Mouse (Mus musculus) neural tube, embryonic 14.5 days (tissue): ENCODE results near the gene Kmt2e. TPM values are rescaled to one million over a fixed set of nuclear protein-coding genes. Genes with fewer than 3 reads are reported as not detected.

ENCODE experiments used
- ATAC-seq: fragments of 200-750 bp; cut with Nextera tagmentation; 2 replicates; pipeline ENCODE4 v1.8.0; 2017; ENCODE audit warnings: low read depth, mild to moderate bottlenecking, moderate TSS enrichment, moderate library complexity
- H3K27ac ChIP-seq: fragments of 300-500 bp; sonication (generic); 2 replicates; pipeline ENCODE4 v1.5.1; 2014; ENCODE audit warnings: low read depth, mild to moderate bottlenecking, control low read depth, low read length, moderate library complexity, mixed read lengths
- H3K27me3 ChIP-seq: fragments of 300-500 bp; sonication (generic); 2 replicates; pipeline ENCODE4 v1.6.1; 2014; ENCODE audit warnings: low read length; ENCODE audit not compliant: control insufficient read depth, insufficient read depth
- H3K36me3 ChIP-seq: fragments of 300-500 bp; sonication (generic); 2 replicates; pipeline ENCODE4 v1.6.1; 2014; ENCODE audit warnings: low read length, mixed read lengths; ENCODE audit not compliant: control insufficient read depth, insufficient read depth
- H3K4me1 ChIP-seq: fragments of 300-500 bp; sonication (generic); 2 replicates; pipeline ENCODE4 v1.6.1; 2014; ENCODE audit warnings: low read length; ENCODE audit not compliant: control insufficient read depth, insufficient read depth
- H3K4me2 ChIP-seq: fragments of 300-500 bp; sonication (generic); 2 replicates; pipeline ENCODE4 v1.6.1; 2014; ENCODE audit warnings: mild to moderate bottlenecking, low read depth, low read length, control low read depth
- H3K4me3 ChIP-seq: fragments of 300-500 bp; sonication (generic); 2 replicates; pipeline ENCODE4 v1.5.1; 2014; ENCODE audit warnings: low read depth, low read length, control low read depth, mixed read lengths
- H3K9ac ChIP-seq: fragments of 300-500 bp; sonication (generic); replicated peaks from 2 replicates; pipeline ENCODE4 v1.6.1; 2014; ENCODE audit warnings: low read depth, mild to moderate bottlenecking, control low read depth, low read length, mixed read lengths
- H3K9me3 ChIP-seq: fragments of 300-500 bp; sonication (generic); 2 replicates; pipeline ENCODE4 v1.6.1; 2016; ENCODE audit warnings: low read length; ENCODE audit not compliant: control insufficient read depth
- WGBS: fragments of 180-500 bp; shearing (Covaris S2); extraction: QIAGEN DNeasy Blood & Tissue Kit; methylation state at CpG from one replicate; pipeline ENCODE4 v1.1.7; 2014; 5-methylcytosine and 5-hydroxymethylcytosine counted together
- polyA plus RNA-seq: library from polyadenylated mRNA; unstranded; fragments of >200 nt; fragmentation: Nextera tagmentation; extraction: Ambion mirVana; gene quantifications from 2 replicates; pipeline ENCODE4 v1.2.1, GENCODE M21; 2014

Kmt2e gene
- polyA plus RNA-seq: 151 TPM in 2 replicates

DNA sequence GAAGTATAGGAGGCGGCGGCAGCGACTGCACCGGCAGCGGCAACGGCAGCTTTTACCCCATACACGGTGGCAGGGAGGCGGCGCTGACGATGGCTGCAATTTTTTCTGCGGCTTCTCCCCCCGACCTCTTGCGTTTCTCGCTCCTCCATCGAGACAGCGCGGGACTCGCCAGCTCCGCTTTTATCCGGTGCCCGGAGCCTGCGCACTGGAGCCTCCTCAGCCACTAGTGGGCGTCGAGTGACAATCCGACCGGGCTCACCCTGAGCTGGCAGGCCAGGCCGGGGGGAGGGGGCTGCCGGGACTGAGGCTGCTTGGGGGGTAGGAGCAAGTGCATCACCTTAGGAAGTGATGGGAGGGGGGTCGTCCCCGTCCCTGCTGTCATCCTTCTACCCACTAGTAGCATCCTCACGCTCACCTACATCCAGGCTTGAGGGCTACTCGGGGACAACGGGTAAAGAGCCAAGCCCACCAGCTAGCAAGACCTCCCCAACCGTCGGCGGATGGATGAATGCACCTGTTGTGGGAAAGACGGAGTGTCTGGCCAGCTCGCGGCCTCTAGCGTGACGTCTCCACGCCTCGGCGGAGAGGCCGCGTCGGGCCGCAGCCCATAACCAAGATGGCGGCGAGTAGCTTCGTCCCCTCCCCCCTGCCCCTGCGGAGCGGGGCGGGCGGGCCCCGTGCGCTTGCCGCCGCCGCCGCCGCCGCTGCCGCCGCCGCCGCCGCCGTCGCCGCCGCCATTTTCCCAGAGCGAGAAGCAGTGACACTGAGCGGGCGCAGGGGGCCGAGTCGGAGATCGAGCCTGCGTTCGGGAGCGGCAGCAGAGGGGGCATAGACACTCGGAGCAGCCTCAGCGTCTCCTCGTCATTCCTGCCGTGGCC is at the start of gene Kmt2e:
Kmt2e (plus strand) TSS at position 722 of the 878 bp plus-strand sequence.
- peak within 1 kb of the TSS; percentile 100 for H3K9ac ChIP-seq
- H3K27me3 ChIP-seq: 0 out of 2 replicates have a peak, but pooled peaks cover 3% of the 10 kb centered on the region
- WGBS: under 1% methylated on average over 64 of the region's 85 CpGs
- H3K4me1 ChIP-seq: peaks cover 23% of the 10 kb centered on the region
- H3K36me3 ChIP-seq: no peaks in the 10 kb centered on the region
- peak; percentile 83 for ATAC-seq
- peak within 1 kb of the TSS; percentile 99 for H3K4me3 ChIP-seq
- H3K4me2 ChIP-seq: peak within 1 kb of the TSS; percentile 72
- no peaks in the 10 kb centered on the region for H3K9me3 ChIP-seq
- H3K27ac ChIP-seq: peak within 1 kb of the TSS; percentile 100

DNA sequence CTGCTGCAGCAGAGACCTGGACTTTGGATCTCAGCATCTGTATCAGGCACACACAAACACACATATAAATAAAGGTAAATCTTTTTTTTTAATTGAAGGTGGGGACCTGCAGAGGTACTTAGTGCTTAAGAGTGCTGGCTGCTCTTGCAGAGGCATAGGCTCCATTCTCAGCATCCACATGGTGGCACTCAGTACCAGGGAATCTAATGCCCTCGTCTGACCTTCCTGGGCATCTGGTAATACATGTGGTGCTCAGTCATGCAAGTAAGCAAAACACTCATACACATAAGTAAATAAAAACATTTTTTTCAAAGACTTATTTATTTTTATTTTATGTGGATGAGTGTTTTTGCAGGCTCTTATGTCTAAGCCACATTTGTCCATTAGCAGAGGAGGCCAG is 49.1 kb upstream of the Kmt2e start:
- Histone ChIP-seq H3K27me3 (no peaks in the 10 kb centered on the region), H3K9me3 (no peaks in the 10 kb centered on the region), H3K4me1 (0 out of 2 replicates have a peak, but pooled peaks cover 5% of the 10 kb centered on the region), H3K9ac (no peak overlapping the region), H3K27ac (no peak overlapping the region), H3K4me3 (no peak overlapping the region), H3K36me3 (no peaks in the 10 kb centered on the region), H3K4me2 (no peak overlapping the region)
- 77% methylated on average over 1 of the region's 1 CpGs for WGBS
- ATAC-seq: no peak

DNA sequence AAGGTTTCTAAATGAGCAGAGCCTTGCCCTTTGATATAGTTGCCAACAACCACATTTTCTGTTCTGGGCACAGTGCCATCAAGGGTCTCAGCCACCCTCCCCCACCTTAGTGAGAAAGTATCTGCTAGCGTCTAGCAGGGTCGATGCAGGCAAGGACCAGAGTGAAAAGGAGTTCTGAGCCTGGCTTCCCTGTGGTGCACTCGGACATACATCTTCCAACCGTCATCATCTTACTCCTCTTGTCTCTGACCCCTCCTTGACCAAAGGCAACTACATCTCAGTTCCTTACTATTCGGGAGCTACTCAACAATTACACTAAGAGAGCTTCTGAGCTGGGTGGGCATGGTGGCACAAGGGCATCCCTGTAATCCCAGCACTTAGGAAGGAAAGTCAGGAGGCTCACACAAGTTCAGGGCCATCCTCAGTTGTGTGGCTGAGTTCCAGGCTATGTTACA is 48.5 kb upstream of the Kmt2e start:
- Histone ChIP-seq H3K9me3 (no peaks in the 10 kb centered on the region), H3K4me3 (no peak overlapping the region), H3K36me3 (no peaks in the 10 kb centered on the region), H3K4me1 (0 out of 2 replicates have a peak, but pooled peaks cover 5% of the 10 kb centered on the region), H3K27ac (no peak overlapping the region), H3K9ac (no peak overlapping the region), H3K4me2 (no peak overlapping the region), H3K27me3 (no peaks in the 10 kb centered on the region)
- WGBS: 31% methylated on average over 5 of the region's 5 CpGs
- peak; percentile 47; the same call in 1 of the 2 replicates for ATAC-seq

DNA sequence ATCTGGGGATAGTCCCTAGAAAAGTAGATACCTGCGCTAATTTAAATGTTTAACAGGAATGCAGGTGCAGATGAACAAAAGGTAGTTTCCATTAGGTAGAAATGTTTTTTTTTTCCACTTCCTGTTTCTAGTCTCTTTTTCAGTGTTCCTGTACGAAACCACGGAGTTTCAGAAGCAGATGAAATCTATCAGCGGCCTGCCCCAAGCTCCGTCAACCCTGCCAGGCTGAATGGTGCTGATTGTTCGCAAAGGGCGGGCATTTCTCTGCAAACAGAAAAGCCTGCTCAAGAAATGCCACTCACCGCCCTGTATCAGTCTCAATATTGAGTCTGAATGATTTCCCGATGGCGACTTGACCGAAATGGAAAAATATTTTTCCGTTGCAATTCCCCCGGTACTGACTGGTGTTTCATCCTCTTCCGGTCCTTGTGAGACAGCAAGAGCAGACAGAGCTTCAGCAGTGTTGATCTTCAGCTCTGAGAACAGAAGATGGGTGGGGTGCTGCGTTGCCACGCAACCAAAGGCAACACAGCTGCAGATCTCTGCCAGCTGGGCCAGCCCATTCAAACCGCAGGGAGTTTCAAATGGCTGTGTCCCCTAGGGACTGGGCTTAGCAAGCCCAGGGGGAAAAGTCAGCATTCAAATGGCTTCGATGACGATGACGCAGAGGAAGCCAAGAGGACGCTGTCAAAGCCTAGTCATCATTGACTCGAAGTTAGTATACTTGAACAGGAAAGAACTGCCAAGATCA is 47.5 kb upstream of the Kmt2e start:
- no peaks in the 10 kb centered on the region for H3K27me3 ChIP-seq
- peak; percentile 91 for ATAC-seq
- 0 out of 2 replicates have a peak, but pooled peaks cover 5% of the 10 kb centered on the region for H3K4me1 ChIP-seq
- WGBS: 3% methylated on average over 22 of the region's 22 CpGs
- peak overlapping the region; percentile 48 for H3K9ac ChIP-seq
- H3K36me3 ChIP-seq: no peaks in the 10 kb centered on the region
- H3K4me2 ChIP-seq: peak overlapping the region; percentile 59
- peak overlapping the region; percentile 41 for H3K4me3 ChIP-seq
- H3K27ac ChIP-seq: peak overlapping the region; percentile 87
- no peaks in the 10 kb centered on the region for H3K9me3 ChIP-seq

DNA sequence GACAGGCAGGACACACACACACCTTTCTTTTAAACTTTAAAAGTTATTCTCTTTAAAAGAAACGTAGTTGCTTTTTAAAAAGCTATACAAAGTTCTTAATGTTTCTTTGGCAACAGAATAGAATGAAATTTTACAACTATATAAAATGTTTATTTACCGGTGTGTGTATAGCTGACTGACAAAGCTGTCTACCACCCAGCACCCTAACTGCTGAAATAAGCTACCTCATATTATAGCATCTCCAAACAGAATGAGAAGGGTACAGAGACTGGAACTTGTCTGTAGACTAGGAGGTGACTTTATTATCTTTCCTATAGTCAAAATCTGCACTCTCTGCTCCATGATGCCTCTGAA is 47.0 kb upstream of the Kmt2e start:
- Histone ChIP-seq H3K27me3 (no peaks in the 10 kb centered on the region), H3K9ac (no peak overlapping the region), H3K9me3 (no peaks in the 10 kb centered on the region), H3K4me1 (0 out of 2 replicates have a peak, but pooled peaks cover 5% of the 10 kb centered on the region), H3K4me3 (peak overlapping the region; percentile 41), H3K4me2 (peak overlapping the region; percentile 59), H3K27ac (no peak overlapping the region), H3K36me3 (no peaks in the 10 kb centered on the region)
- 0 out of 2 replicates have a peak, but pooled peaks have one; percentile 18 for ATAC-seq
- WGBS: 64% methylated on average over 2 of the region's 2 CpGs

DNA sequence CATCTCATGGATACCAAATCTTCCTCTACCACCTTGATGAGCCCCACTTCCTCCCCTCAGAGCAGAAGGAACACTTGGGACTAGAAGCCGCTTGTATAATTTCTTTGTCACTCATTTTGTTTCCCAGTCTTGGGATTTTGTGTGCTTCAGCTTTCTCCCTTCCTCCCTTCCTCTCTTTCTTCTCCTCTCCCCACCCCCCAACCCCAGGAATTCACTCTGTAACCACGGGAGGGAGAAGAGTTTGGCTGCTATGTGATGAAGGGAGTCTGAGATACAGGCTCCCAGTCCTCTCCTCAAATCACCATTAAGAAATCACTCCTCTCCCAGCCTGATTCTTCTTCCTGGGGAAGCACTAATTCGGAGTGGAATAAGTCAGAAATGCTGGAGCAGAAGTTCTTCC is 46.1 kb upstream of the Kmt2e start:
- 46% methylated on average over 3 of the region's 3 CpGs for WGBS
- no peak for ATAC-seq
- no peak overlapping the region for H3K9ac ChIP-seq

DNA sequence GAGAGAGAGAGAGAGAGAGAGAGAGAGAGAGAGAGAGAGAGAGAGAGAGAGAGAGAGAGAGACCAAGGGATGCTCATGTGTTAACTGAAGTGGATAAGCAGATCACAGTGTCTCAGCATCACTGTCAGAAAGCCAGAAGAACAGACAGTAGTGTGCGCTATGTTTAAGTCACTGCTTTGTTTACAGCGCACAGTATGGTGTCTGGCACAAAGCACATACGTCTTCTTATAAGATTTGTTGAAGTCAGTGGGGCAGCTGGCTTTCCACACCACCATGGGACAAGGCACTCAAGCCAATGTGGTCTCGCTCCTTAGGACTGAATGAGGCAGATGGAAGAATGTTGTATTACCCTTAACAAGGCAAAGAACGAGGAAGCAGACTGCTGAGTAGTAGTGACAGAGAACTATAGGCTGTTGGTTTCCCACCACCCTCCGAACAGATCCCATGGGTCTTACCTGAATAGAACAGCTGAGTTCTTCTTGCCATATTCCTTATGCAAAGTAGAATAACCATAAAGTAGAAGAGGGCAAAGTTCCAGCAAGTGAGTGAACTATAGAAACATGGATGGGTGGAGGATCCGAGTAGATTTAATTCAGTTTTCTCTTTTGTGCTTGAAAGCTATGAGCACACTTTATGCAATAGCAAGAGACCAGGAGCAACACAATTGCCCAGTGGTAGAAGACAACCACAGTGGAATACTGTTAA is 44.5 kb upstream of the Kmt2e start:
- Histone ChIP-seq H3K4me2 (no peak overlapping the region), H3K4me3 (no peak overlapping the region), H3K9ac (no peak overlapping the region), H3K36me3 (no peaks in the 10 kb centered on the region), H3K9me3 (no peaks in the 10 kb centered on the region), H3K27ac (no peak overlapping the region), H3K4me1 (0 out of 2 replicates have a peak, but pooled peaks cover 5% of the 10 kb centered on the region), H3K27me3 (no peaks in the 10 kb centered on the region)
- ATAC-seq: no peak
- WGBS: 69% methylated on average over 7 of the region's 7 CpGs

More for the DNA sequence above, 46.1 kb upstream of the Kmt2e start:
- Histone ChIP-seq H3K36me3 (no peaks in the 10 kb centered on the region), H3K4me3 (no peak overlapping the region), H3K4me1 (0 out of 2 replicates have a peak, but pooled peaks cover 5% of the 10 kb centered on the region), H3K4me2 (no peak overlapping the region), H3K9me3 (no peaks in the 10 kb centered on the region), H3K27me3 (no peaks in the 10 kb centered on the region), H3K27ac (no peak overlapping the region)

DNA sequence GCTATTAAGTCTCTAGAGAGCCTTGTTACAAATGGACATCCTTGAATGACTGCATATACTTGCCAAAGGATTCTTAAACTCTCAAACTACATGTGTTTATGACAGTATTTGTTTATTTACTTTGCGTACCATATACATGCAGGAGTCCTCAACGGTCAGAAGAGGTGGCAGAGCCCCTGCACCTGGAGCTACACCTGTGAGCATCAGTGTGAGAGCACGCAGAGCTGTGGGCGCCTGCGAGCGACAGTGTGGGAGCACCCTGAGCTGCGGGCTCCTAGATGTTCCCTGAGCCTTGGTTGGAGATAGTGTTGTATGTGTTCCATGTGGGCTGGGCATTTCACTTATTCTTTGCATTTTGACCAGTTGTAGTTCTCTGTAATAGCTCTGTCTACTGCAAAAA is 42.5 kb upstream of the Kmt2e start:
- no peak for ATAC-seq
- no peaks in the 10 kb centered on the region for H3K9me3 ChIP-seq
- no peak overlapping the region for H3K4me3 ChIP-seq
- no peak overlapping the region for H3K27ac ChIP-seq
- no peaks in the 10 kb centered on the region for H3K36me3 ChIP-seq
- 0 out of 2 replicates have a peak, but pooled peaks cover 5% of the 10 kb centered on the region for H3K4me1 ChIP-seq
- no peaks in the 10 kb centered on the region for H3K27me3 ChIP-seq
- H3K4me2 ChIP-seq: no peak overlapping the region
- H3K9ac ChIP-seq: no peak overlapping the region
- WGBS: 96% methylated on average over 7 of the region's 7 CpGs
